Mouse (Mus musculus) neural tube, embryonic 13.5 days (tissue): ENCODE data around the gene Tbc1d30. TPM values are rescaled to one million over a fixed set of nuclear protein-coding genes. Genes with fewer than 3 reads are reported as not detected.
"Not testable (repeated sequence)": the region's sequence is repeated elsewhere in the genome, so short reads cannot be mapped to it uniquely, and the experiment has no call there.

Experiments used
- ATAC-seq: fragments of 200-750 bp; cut with Nextera tagmentation; 2 replicates; pipeline ENCODE4 v1.8.0; 2017; ENCODE audit warnings: low read depth, mild to moderate bottlenecking, moderate TSS enrichment, moderate library complexity
- H3K27ac ChIP-seq: fragments of 300-500 bp; sonication (generic); replicated peaks from 2 replicates; pipeline ENCODE4 v1.5.1; 2015; ENCODE audit warnings: moderate library complexity, mild to moderate bottlenecking, inconsistent platforms
- H3K27me3 ChIP-seq: fragments of 300-500 bp; sonication (generic); 2 replicates; pipeline ENCODE4 v1.6.1; 2015; ENCODE audit warnings: mild to moderate bottlenecking, inconsistent platforms
- H3K36me3 ChIP-seq: fragments of 300-500 bp; sonication (generic); 2 replicates; pipeline ENCODE4 v1.6.1; 2015; ENCODE audit warnings: mild to moderate bottlenecking, inconsistent platforms
- H3K4me1 ChIP-seq: fragments of 300-500 bp; sonication (generic); replicated peaks from 2 replicates; pipeline ENCODE4 v1.6.1; 2015; ENCODE audit warnings: inconsistent platforms
- H3K4me2 ChIP-seq: fragments of 300-500 bp; sonication (generic); 2 replicates; pipeline ENCODE4 v1.6.1; 2015; ENCODE audit warnings: inconsistent platforms, mild to moderate bottlenecking, moderate library complexity
- H3K4me3 ChIP-seq: fragments of 300-500 bp; sonication (generic); 2 replicates; pipeline ENCODE4 v1.5.1; 2015; ENCODE audit warnings: mild to moderate bottlenecking, inconsistent platforms
- H3K9ac ChIP-seq: fragments of 300-500 bp; sonication (generic); 2 replicates; pipeline ENCODE4 v1.6.1; 2015; ENCODE audit warnings: moderate library complexity, mild to moderate bottlenecking, inconsistent platforms
- H3K9me3 ChIP-seq: fragments of 300-500 bp; sonication (generic); 2 replicates; pipeline ENCODE4 v1.6.1; 2016; ENCODE audit warnings: inconsistent platforms
- WGBS: fragments of 180-500 bp; shearing (Covaris S2); methylation state at CpG from one replicate; pipeline ENCODE4 v1.1.7; 2015; 5-methylcytosine and 5-hydroxymethylcytosine counted together
- polyA plus RNA-seq: library from polyadenylated mRNA; unstranded; fragments of >200 nt; fragmentation: Nextera tagmentation; extraction: Ambion mirVana; gene quantifications from 2 replicates; pipeline ENCODE4 v1.2.1, GENCODE M21; 2015

The Tbc1d30 gene
- polyA plus RNA-seq, 1 experiment from 2014 or later: 14.3 TPM

DNA sequence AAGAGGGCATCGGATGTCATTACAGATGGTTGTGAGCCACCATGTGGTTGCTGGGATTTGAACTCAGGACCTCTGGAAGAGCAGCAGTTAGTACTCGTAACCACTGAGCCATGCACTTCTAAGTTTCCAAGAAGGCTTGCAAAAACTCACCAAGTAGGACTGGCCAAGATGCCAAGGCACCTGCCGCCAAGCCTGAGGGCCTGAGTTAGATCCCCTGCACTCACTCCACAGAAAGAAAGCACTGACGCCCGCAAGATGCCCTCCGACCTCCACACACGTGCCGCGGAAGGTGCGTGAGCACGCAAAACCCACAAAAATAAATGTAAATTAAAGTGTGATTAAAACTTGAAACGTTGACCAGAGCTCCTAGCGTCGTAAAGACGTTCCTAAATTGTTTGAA lies 13.2 kb upstream of the Tbc1d30 start:
- WGBS: 30% methylated on average over 15 of the region's 15 CpGs
- no peaks in the 10 kb centered on the region for H3K27me3 ChIP-seq
- ATAC-seq: peak; percentile 14; the same call in 1 of the 2 replicates
- peaks cover 6% of the 10 kb centered on the region; the same call in 1 of the 2 replicates for H3K36me3 ChIP-seq
- H3K9ac ChIP-seq: peak overlapping the region; percentile 89
- H3K4me1 ChIP-seq: peaks cover 34% of the 10 kb centered on the region
- no peak overlapping the region for H3K27ac ChIP-seq
- H3K4me3 ChIP-seq: peak overlapping the region; percentile 88
- peak overlapping the region; percentile 77 for H3K4me2 ChIP-seq
- H3K9me3 ChIP-seq: no peaks in the 10 kb centered on the region

DNA sequence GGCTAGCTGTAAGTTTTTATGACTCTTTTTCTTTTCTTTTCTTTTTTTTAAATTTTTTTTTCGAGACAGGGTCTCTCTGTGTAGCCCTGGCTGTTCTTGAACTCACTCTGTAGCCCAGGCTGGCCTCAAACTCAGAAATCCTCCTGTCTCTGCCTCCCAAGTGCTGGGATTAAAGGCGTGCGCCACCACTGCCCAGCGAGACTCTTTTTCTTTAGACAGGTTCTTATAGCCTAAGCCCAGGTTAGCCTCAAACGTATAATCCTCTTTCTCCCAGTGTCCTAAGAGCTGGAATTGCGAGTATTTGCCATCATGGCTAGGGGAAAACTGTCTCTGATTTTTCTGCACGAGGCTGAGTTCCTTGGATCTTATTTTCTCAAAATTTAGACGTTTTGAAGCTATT lies 12.1 kb upstream of the Tbc1d30 start:
- no peak overlapping the region for H3K4me3 ChIP-seq
- WGBS: 84% methylated on average over 8 of the region's 8 CpGs
- ATAC-seq: no peak
- no peak overlapping the region for H3K4me2 ChIP-seq
- peaks cover 31% of the 10 kb centered on the region for H3K4me1 ChIP-seq
- H3K9me3 ChIP-seq: no peaks in the 10 kb centered on the region
- H3K27ac ChIP-seq: no peak overlapping the region
- no peaks in the 10 kb centered on the region for H3K27me3 ChIP-seq
- no peaks in the 10 kb centered on the region for H3K36me3 ChIP-seq
- H3K9ac ChIP-seq: no peak overlapping the region

- WGBS: 86% methylated on average over 2 of the region's 2 CpGs
- Histone ChIP-seq H3K27ac (no peak overlapping the region), H3K4me3 (no peak overlapping the region), H3K27me3 (no peaks in the 10 kb centered on the region), H3K4me2 (no peak overlapping the region), H3K9ac (no peak overlapping the region), H3K4me1 (peaks cover 4% of the 10 kb centered on the region; the same call in 1 of the 2 replicates), H3K36me3 (no peaks in the 10 kb centered on the region), H3K9me3 (no peaks in the 10 kb centered on the region)
- no peak for ATAC-seq
Observed at GRCm38 (mm10) chr10:121360358-121360757, 9.3 kb upstream of the Tbc1d30 start.

GRCm38 (mm10) chr10:121351692-121352290 lies 713 bp upstream of the Tbc1d30 start:
- H3K4me3 ChIP-seq: peak overlapping the region; percentile 49
- peak overlapping the region; percentile 88 for H3K4me2 ChIP-seq
- ATAC-seq: no peak
- H3K9me3 ChIP-seq: peaks cover 4% of the 10 kb centered on the region; the same call in 1 of the 2 replicates
- H3K36me3 ChIP-seq: no peaks in the 10 kb centered on the region
- no peak overlapping the region for H3K27ac ChIP-seq
- peaks cover 49% of the 10 kb centered on the region for H3K27me3 ChIP-seq
- H3K4me1 ChIP-seq: peaks cover 17% of the 10 kb centered on the region
- WGBS: 42% methylated on average over 15 of the region's 15 CpGs
- no peak overlapping the region for H3K9ac ChIP-seq

DNA sequence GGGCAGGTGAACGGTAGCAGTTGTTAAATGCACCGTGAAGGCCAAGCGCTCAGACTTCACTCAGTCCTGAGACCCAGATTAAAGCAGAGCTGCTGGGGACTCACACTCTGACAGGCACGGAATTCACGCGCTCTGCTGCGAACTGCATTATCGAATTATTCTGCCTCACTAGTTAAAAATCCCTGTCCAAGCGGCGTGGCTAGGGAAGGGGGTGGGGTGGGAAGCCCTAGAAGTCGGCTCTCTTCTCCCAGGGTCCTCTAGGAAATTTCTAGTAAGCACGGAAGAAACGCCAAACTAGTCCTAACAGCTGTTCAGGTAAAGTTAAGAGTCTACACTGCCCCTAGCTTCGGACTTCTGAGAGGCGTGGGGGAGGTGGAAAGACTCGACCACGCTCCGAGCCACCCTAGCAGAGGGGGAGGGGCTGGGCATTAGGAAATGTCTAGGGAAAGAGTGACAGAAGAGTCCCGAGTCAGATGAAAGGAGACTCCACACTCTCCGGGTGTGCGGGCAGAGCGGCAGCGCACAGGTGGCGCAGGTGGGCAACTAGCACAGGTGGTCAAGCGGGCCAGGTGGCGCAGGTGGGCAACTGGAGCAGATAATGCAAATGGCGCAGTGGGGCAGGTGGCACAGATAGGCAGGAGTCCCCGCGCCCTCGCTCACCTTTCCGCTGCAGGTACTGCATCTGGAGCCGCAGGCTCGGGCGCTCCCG lies 567 bp downstream of the Tbc1d30 start:
- Histone ChIP-seq H3K9ac (peak overlapping the region; percentile 63), H3K4me2 (peak overlapping the region; percentile 88), H3K9me3 (peaks cover 4% of the 10 kb centered on the region; the same call in 1 of the 2 replicates), H3K4me3 (peak overlapping the region; percentile 49), H3K27me3 (peaks cover 49% of the 10 kb centered on the region), H3K27ac (no peak overlapping the region), H3K4me1 (peaks cover 17% of the 10 kb centered on the region), H3K36me3 (no peaks in the 10 kb centered on the region)
- ATAC-seq: peak; percentile 61; the same call in 1 of the 2 replicates
- under 1% methylated on average over 35 of the region's 35 CpGs for WGBS

DNA sequence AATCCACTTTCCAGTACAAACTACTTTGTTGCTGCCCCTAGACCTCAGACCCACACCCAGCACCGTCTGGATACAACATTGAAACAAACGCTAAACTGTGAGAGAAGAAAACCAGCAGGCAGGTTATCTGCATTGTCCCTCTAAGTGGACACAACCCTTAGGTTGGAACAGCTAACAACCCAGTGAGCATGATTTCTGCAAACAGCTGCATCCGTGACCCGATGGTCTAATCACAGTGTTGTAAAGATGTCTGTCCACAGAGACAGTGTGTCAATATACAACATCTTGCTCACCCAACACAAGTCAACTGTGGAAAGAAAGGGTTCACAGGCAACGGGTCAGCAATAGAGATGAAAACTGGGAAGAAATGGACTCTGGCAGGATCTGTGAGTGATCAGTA lies 1.8 kb downstream of the Tbc1d30 start:
- 55% methylated on average over 5 of the region's 5 CpGs for WGBS
- H3K9ac ChIP-seq: no peak overlapping the region
- no peak for ATAC-seq

GRCm38 (mm10) chr10:121343867-121344266 lies 7.2 kb downstream of the Tbc1d30 start:
- no peaks in the 10 kb centered on the region for H3K36me3 ChIP-seq
- H3K4me3 ChIP-seq: no peak overlapping the region
- H3K4me1 ChIP-seq: peaks cover 16% of the 10 kb centered on the region
- 72% methylated on average over 6 of the region's 6 CpGs for WGBS
- 0 out of 2 replicates have a peak, but pooled peaks cover 7% of the 10 kb centered on the region for H3K27me3 ChIP-seq
- no peak for ATAC-seq
- H3K9me3 ChIP-seq: no peaks in the 10 kb centered on the region
- no peak overlapping the region for H3K4me2 ChIP-seq
- no peak overlapping the region for H3K27ac ChIP-seq
- no peak overlapping the region for H3K9ac ChIP-seq

More for the DNA sequence above, 1.8 kb downstream of the Tbc1d30 start:
- 0 out of 2 replicates have a peak, but pooled peaks cover under 1% of the 10 kb centered on the region for H3K9me3 ChIP-seq
- H3K4me2 ChIP-seq: no peak overlapping the region
- H3K4me3 ChIP-seq: no peak overlapping the region
- peaks cover 49% of the 10 kb centered on the region for H3K27me3 ChIP-seq
- no peaks in the 10 kb centered on the region for H3K36me3 ChIP-seq
- H3K4me1 ChIP-seq: peaks cover 17% of the 10 kb centered on the region
- H3K27ac ChIP-seq: no peak overlapping the region

DNA sequence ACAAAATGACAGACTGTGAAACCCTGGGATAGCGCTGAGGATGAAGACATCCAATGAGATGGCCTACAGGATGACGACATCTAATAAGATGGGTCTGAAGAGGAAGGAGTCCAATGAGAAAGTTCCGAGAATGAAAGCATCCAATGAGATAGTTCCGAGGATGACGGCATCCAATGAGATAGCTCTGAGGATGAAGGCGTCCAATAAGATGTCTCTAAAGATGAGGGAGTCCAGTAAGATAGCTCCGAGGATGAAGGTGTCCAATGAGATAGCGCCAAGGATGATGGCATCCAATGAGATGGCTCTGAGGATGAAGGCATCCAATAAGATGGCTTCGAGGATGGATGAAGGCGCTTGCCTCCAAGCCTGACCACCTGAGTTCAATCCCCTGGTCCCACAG lies 8.8 kb downstream of the Tbc1d30 start:
- Histone ChIP-seq H3K9ac (no peak overlapping the region), H3K4me1 (peaks cover 16% of the 10 kb centered on the region), H3K4me3 (no peak overlapping the region), H3K36me3 (no peaks in the 10 kb centered on the region), H3K27ac (no peak overlapping the region), H3K4me2 (no peak overlapping the region), H3K27me3 (no peaks in the 10 kb centered on the region), H3K9me3 (no peaks in the 10 kb centered on the region)
- ATAC-seq: no peak
- 97% methylated on average over 10 of the region's 10 CpGs for WGBS

- Histone ChIP-seq H3K27ac (peak overlapping the region; percentile 46; the same call in 1 of the 2 replicates), H3K36me3 (no peaks in the 10 kb centered on the region), H3K4me1 (peaks cover 16% of the 10 kb centered on the region), H3K27me3 (no peaks in the 10 kb centered on the region), H3K4me2 (no peak overlapping the region), H3K9ac (no peak overlapping the region), H3K4me3 (no peak overlapping the region), H3K9me3 (no peaks in the 10 kb centered on the region)
- ATAC-seq: peak; percentile 88
- WGBS: 58% methylated on average over 11 of the region's 11 CpGs
Observed at GRCm38 (mm10) chr10:121340754-121341593, 10.1 kb downstream of the Tbc1d30 start.

- not testable (repeated sequence) for H3K9me3 ChIP-seq, H3K27me3 ChIP-seq, H3K9ac ChIP-seq, H3K36me3 ChIP-seq, H3K4me2 ChIP-seq, ATAC-seq, H3K27ac ChIP-seq, H3K4me3 ChIP-seq
- peaks cover 16% of the 10 kb centered on the region for H3K4me1 ChIP-seq
- 72% methylated on average over 14 of the region's 14 CpGs for WGBS
Observed at GRCm38 (mm10) chr10:121336536-121336935, 14.5 kb downstream of the Tbc1d30 start.

DNA sequence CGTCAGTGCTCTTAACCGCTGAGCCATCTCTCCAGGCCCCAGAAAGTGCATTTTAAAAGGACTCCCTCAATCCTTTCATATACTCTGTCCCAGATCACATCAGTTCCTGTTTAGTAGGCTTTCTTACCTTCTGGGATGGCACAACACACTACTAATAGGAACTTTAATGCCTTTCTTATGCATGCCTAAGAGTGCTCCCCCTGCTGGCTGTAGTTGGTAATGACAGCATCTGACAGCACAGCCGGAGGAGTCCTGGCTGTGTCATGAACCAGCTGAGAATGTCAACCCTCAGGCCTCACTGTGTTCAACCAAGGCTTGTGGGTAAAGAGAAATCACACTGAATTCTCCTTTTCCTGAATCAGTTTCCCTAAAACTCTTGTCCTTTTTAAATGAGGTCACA lies 16.5 kb downstream of the Tbc1d30 start:
- Histone ChIP-seq H3K4me2 (no peak overlapping the region), H3K9ac (no peak overlapping the region), H3K4me1 (no peaks in the 10 kb centered on the region), H3K27me3 (no peaks in the 10 kb centered on the region), H3K4me3 (no peak overlapping the region), H3K27ac (no peak overlapping the region), H3K9me3 (no peaks in the 10 kb centered on the region), H3K36me3 (no peaks in the 10 kb centered on the region)
- ATAC-seq: no peak
- whole genome bisulfite sequencing: 77% methylated on average over 3 of the region's 3 CpGs

GRCm38 (mm10) chr10:121330940-121331339 lies 20.1 kb downstream of the Tbc1d30 start:
- Histone ChIP-seq H3K9ac (no peak overlapping the region), H3K27ac (no peak overlapping the region), H3K4me1 (no peaks in the 10 kb centered on the region), H3K4me3 (no peak overlapping the region), H3K4me2 (no peak overlapping the region), H3K9me3 (no peaks in the 10 kb centered on the region; the same call in 1 of the 2 replicates), H3K27me3 (no peaks in the 10 kb centered on the region), H3K36me3 (no peaks in the 10 kb centered on the region)
- WGBS: 9% methylated on average over 7 of the region's 7 CpGs
- ATAC-seq: no peak
